Mouse (Mus musculus): Measurements from ENCODE around the gene Cars2. TPM values are rescaled to one million over a fixed set of nuclear protein-coding genes. Genes with fewer than 3 reads are reported as not detected.
"Not testable (repeated sequence)": the region's sequence is repeated elsewhere in the genome, so short reads cannot be mapped to it uniquely, and the experiment has no call there.

The Cars2 gene
- total RNA-seq (2021), result 10 to 100 TPM; 20.5 to 22.4 TPM
- long read RNA-seq, experiment 1, transcript Cars2-201 (15 exons, 1,902 nt), result major isoform, 6 of 22 reads
- long read RNA-seq, experiment 1, partial matches to known transcripts, result 0 of 22 reads
- long read RNA-seq, experiment 1, other reads (novel, unspliced or antisense), result 16 of 22 reads
- long read RNA-seq, experiment 2, transcript Cars2-201 (15 exons, 1,902 nt), result major isoform, 7 of 34 reads
- long read RNA-seq, experiment 2, partial matches to known transcripts, result 5 of 34 reads
- long read RNA-seq, experiment 2, other reads (novel, unspliced or antisense), result 21 of 34 reads

DNA sequence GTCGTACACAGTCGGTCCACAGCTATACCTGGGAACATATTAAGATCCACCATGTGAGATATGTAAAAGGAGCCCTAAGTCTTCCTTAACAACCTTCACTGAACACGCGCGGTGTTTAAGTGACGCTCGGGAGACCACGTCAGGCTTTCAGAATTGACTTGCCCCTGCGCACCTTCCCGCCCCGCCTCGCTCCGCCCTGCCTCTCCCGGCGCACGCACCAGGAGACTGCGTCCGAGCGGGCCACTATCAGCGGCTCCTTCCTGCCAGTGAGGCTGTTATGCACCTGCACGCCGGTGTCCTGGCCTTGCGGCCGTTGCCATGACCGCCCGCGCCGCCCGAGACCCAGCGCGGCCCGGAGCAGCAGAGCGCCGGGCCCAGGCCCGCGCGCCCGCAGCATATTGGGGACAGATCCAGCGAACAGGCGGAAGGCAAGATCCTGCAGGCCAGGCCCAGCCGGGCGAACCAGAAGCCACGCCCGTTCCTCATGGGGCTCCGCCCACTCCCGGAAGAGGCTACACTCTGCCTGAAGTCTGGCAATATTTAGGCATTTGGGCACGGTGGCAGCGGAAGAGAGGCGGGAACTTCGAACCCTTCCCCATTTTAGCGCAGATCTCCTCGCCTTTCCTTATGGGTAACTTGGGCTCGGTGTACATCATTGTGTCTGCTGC lies at the start of gene Cars2:
Gene Cars2, minus strand, starts transcription at position 503 of the 668 bp plus-strand sequence.
- peak; percentile 82 to 92 for DNase-seq (ENCODE audit: low spot score in 2 of 2)

DNA sequence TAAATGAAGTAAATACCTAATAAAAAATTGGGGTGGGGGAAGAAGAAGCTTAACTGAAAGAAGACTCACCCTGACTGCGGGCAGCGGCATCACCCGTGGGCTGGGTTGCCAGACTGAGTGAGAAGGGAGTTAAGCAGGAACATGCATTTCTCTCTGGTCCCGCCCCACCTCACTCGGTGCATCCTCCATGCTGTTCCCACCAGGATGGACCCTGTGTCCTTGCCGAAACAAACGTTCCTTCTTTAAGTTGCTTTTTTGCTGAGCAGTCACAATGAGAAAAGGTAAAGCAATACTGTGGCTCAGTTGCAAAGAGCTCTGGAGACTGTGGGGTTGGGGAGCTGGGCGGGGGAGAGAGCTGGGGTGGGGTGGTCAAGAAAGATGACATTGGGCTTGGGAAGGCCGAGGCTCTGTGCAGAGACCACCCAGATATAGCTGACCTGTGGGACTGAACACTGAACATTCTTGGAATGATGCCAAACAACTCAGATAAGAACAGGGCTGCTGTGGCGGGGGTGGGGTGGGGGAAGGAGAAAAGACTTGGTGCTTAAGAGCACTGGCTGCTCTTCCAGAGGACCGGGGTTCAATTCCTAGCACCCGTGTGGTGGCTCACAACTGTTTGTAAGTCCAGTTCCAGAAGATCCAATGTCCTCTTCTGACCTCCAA lies 42.8 kb upstream of the Cars2 start:
- DNase-seq (ENCODE audit: low spot score in 2 of 2), result no peak

DNA sequence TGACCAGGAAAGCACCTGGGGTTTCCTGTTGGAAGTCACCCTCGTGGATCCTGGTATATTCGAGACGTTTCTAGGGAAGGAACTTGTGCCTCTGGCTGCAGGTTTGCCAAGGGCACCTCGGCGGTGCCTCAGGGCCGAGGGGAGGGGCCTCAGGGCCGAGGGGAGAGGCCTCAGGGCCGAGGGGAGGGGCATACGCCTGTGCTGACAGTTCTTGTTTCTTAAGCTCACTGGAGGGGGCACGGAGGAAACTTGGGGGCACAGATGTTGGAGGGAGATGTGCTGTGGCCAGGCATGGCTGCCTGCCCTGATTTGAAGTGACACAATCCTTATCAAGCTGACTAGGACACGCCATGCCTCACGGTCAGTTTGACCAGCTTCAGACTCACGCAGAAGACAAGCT lies 41.7 kb upstream of the Cars2 start:
- no peak for DNase-seq (ENCODE audit: low spot score in 2 of 2)

DNA sequence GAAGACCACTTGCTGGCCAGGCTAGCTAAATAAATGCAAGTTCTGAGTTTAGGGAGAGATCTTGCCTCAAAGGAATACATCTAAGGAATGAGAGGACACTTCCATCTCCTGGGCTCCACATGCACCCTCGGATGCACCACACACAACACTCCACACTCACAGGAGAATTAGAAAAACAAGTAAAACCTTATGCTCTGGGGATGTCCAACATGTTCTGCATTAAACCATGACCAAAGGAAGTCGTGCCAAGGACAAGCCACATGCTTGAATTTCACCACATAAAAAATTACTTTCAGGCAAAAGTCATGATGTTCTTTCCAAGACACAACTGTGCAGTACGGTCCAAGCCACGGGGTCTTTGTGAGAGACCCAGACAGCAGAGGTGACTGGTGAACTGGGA lies 41.3 kb upstream of the Cars2 start:
- no peak for DNase-seq (ENCODE audit: low spot score in 2 of 2)

DNA sequence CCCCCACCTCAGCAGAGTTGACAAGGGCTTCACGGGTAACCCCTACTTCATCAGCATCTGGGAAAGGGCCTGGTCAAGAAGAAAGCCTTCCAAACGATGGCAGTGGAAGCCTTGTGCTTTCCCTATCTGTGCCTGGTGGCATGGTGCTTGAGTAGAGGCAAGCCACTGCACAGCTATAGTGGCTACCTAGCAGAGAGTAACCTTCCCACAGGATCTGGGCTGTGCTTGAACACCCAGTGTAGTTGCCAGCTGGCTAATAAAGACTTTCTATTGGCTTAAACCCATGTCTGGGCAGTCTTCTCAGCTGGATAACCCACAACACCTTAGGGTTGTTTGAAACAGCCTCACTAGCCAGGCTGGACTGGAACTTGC lies 35.8 kb upstream of the Cars2 start:
- DNase-seq (ENCODE audit: low spot score in 2 of 2), result no peak

DNA sequence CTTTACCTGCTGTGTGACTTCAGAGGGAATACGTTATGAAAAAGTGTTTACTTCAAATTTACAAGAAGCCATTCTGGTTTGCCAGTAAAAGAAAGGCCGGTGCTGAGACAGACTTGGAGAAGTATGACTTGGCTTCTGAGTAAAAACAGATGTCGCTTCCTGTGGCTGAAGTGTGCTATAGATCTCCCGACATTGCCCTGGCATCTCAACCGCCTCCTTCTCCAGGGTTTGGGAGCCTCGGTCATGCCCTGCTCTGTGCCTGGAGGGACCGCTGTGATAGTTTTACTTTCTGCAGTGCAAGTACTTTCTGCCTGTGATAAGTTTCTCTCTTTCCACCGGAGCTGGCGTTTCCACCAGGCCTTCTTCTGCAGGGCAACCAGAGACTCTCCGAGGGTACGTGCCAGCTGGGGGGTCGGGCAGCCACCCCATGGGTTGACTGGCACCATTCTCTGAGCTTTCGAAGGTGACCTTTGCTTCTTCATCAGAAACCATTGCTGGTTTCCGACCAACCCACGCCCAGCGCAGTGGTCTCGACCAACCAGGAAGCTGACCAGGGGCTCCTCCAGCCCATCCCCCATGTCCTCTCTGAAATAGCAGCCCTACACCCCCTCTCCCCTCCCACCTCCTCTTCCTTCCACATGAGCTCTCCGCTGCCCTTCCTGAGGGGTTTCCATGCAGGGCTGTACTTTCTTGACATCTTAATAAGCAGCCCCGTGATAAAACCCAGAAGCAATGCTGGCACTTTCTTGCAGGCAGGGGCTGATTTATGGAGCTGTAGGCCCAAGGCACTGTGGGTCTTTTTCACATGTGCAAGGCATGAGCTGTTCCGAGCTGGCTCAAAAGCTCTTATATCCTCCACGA lies 35.2 kb upstream of the Cars2 start:
- no peak for DNase-seq (ENCODE audit: low spot score in 2 of 2)

DNA sequence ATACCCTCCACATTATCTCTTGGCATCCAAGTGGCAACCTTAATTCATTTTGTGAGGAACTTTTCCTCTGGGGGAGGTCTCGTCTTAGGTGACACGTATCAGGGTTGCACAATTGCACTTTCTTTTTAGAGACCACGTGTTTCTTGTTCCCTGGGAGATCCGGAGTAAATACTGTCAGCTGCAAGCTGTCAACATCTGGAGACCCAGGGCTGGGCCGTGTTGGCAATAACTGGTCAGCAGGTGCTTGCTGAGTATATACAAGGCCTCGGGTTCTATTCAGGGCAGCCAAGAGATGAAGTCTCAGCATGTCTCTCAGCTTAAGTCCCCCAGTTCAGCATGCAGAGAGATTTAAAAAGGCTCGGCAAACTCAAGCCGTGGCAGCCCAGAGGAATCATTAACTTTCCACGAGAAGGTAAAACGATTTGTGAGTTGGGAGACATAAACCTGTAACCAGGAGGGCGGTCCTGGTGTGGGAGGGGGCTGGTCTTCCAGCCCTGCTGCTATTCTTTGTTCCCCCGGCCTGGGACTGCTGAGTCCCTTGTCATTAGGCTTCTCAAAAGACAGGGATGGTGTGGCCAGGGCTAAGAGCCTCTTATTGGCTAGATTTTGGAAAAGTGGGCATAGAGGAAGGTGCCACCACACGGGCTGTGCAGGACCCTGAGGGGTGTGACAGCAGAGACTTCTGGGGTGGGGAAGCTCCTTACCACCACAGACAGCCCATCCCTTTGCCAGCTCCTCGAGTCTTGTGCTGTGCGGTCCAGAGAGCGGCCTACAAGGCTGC lies 25.2 kb upstream of the Cars2 start:
- no peak for DNase-seq (ENCODE audit: low spot score in 2 of 2)

DNA sequence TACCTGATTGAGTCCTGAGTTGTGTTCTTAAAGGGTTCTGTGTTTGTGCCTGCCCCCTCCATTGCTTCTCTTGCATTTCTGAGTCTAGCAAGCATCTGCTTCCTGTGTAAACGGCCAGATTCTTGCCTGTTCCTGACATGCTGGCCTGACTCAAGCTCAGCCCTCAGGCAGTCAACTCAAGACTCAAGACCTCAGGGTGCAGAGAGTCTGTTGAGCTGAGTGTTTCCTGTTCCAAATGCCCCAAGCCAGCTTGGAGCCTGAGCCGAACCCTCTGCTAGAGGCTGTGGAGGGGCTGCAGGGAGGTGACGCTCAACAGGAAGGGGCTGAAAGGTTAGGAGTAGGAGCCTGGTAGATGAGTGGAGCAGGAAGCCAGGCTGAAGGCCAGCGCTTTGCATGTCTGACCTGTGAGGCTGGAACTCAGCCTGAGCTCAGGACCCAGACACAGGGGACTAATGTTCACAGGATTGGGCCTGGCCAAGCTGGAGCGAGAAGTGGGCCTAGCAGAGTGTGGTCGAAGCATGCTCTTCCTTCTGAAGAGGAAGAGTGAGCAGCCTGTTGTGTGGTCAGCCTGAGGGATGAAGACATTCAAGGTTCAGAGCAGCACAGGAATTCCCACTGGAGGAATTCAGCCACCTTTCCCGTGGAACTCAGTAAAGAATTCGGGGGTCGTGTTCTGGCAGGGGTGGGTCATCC lies 24.5 kb upstream of the Cars2 start:
- no peak for DNase-seq (ENCODE audit: low spot score in 2 of 2)

DNA sequence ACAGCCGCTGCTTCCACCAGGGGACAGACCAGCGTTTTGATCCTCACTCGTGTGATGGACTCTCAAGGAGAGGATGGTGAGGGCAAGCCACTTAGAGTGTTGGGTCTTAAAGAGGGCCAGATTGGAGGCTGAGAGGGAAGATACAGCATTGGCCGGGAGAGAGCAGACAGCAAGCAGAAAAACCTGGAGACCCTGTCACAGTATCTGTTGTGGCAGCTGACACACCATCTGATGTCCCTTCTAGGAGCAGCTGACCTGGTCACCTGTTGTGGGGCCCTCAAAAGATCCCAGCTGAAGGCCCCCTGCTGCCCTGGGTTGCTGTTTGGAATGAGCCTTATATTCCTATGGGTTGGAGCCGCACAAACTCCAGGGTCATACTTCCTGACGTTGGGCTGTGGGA lies 21.8 kb upstream of the Cars2 start:
- DNase-seq (ENCODE audit: low spot score in 2 of 2), result no peak

DNA sequence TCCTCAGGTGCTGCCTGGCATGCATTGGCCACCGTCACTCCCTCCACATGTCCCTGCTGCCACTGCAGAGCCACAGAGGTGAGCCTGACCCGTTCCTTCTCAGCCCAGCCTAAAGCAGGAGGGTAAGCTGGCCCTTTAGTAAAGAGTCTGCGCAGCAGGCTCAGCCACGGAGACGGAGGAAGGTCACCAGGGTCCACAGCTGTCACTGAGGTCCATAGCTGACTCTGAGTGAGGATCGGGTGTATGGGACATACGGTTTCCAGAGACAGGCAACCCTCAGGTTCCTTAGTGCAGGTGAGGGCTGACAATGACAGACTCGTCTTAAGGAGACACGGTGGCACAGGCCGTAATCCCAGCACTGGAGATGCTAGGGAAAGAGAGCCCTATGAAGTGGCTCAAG lies 21.4 kb upstream of the Cars2 start:
- no peak for DNase-seq (ENCODE audit: low spot score in 2 of 2)

DNA sequence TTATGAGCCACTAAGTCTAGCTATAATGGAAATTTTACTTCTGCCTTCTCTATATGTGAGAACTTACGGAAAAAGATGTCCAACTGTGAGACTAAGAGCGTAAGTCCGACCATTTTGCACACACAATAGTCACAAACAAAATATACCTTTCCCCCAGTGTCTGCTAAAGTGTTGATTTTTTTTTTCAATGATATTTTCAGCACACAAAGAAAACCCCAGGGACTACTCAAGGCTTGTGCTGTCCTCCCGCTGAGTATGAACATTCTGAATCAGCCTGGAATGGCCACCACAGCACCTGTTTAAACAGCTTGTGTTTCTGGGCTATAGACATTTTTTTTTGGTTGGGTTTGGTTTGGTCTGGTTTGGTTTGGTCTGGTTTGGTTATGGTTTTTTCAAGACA lies 20.2 kb upstream of the Cars2 start:
- no peak for DNase-seq (ENCODE audit: low spot score in 2 of 2)

DNA sequence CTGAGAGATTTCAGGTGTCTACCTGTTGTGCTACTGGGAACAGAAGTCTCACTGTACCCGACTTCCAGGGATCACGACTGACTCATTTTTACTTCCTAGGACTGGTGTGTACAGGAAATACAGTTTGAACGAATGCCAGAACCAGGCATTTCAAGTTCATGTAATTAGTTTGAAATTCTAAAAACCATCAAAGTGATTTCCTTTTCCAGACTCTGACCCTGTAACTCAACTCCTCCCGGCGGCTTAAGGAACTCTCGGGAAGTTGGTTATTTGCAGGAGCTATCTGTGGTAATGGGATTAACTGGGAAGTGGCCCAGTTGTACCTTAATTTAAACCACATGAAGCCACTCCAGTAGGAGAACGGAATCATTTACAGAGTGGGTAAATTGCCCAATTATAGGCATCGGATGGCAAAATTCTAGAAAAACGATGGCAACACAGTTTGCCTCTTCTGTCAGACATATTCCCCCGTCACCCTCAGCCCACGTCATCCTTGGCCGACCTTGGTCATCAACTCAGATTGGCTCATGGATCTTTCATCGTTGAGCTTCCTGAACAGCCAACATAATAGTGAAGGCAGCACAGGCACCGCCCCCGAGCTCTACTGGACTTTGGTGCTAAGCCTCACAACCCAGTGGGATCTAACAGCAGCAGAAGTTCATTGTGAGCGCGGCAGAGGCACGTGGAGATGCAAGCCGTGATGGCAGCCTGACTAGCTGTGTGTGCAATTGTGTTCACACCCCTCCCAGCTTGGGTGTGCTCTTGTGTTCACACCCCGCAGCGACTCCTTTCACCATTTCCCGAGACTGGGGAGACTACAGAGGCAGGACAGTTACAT lies 18.9 kb upstream of the Cars2 start:
- no peak for DNase-seq (ENCODE audit: low spot score in 2 of 2)

DNA sequence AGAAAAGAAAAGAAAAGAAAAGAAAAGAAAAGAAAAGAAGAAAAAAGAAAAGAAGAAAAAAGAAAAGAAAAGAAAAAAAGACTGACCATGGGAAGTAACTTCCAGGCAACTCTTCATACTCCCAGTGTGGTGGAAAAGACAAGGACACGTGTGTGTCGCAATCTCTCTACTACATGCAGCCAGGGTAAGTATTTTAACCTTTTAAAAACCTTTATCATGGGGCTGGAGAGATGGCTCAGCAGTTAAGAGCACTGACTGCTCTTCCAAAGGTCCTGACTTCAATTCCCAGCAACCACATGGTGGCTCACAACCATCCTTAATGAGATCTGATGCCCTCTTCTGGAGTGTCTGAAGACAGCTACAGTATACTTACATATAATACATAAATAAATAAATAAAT lies 17.6 kb upstream of the Cars2 start:
- DNase-seq (ENCODE audit: low spot score in 2 of 2), result not testable (repeated sequence)

DNA sequence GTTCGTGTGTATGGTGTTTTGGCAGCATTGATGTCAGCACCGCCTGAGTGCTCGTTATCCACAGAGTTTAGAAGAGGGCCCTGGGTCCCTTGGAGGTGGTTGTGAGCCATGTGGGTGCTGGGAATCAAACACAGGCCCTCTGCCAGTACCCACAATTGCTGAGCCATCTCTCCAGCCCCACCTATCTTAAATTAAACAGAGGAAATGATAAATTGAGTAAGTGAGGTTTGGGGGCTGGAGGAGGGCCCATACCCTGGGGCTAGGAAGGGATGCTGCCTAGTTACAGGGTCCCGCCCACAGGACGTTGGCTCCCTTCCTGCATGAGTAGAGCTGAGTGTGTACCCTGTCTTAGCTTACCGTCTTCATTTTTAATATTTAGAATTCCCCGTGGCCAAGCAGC lies 14.1 kb upstream of the Cars2 start:
- no peak for DNase-seq (ENCODE audit: low spot score in 2 of 2)

DNA sequence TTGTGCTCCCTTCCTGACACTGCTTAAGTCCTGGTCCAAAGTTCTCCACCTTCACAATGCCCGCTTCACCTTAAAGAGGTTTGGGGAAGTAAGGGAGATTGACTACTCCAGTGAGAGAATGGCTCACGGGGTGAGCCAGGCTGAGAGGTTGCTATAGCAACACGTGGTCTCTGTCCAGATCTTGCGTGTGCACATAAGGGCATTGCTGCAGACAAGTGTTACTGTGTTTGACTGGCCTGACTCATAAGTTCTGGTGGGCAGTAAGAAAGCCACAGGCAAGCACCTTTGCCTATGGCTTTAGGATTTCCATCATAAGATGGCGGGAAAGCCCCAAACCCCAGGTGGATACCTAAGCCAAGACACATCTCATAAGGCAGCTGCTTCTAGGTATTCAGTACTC lies 13.7 kb upstream of the Cars2 start:
- DNase-seq (ENCODE audit: low spot score in 2 of 2), result no peak

DNA sequence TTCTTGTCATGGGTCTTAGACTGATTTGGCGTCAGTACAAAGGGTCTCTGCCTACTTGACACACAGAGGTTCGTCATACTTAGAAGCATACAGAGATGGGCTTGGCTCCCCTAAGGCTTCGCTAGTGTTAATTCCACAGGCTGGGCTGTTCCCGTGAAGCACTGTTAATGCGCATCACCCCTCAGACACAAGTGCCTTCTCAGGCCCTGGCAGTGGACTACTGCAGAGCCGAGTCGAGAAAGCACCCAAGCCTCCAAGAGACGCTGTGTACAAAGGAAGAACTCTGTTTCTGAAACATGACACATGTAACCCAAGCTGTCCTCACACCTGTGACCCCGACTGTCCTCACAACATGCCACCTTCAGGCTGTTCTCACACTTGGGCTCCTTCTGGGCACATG lies 9.6 kb upstream of the Cars2 start:
- DNase-seq (ENCODE audit: low spot score in 2 of 2), result no peak

DNA sequence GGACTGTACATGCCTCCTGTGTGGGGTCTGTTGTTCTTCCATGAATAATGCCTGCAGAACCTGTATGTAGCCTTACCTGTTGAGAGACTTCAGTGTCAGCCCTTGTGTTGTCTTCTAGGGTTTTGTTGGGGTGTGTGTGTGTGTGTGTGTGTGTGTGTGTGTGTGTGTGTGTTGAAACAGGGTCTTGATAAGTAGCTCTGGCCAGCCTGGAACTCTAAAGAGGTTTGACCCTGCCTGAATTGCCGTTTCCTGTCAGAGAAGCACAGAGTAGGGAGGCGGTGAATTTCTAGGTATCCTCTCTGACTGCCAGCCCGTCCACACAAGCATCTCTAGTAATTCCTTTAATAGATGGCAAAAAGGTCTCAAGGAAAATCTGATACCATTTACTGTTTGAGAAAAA lies 8.9 kb upstream of the Cars2 start:
- DNase-seq (ENCODE audit: low spot score in 2 of 2), result no peak

DNA sequence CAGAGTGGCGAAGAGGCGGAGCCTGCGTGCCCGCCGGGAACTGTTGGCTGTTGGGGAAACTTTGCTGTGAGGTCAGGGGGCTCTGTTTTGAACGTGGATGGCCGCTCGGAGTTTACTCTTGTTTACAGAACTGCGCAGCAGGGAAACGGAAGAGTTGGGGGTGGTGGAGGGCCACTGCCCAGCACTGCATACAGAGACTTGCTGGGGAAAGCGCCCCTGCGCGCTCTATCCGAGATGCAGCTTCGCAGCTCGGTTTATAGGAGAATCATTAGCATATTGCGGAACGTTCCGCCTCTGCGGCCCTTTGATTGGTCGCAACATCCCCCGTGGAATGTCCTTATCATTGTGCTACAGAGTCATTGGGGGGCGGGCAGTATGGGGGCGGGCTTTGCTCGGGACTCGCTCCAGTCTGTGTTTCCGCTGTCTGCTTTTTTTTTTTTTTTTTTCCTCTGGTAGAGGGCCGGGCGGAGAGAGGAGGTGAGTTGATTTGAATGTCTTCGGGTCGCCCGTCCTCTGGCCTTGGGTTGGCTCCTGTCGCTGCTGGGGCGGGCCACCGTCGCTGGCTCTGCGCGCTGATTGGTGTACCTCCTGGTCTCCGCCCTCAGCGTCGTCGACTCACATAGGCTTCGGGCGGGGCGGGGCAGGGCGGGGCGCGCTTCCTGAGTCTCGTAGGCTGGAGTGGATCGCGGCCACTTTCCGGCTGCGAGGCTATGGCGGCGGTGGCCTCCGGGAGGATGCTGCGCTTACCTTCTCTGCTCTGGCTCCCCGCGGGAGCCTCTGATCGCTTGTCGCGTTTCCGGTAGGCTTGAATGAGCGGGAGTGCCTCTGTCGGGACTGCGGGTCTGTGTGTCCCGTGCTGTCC lies 7.4 kb upstream of the Cars2 start:
- DNase-seq (ENCODE audit: low spot score in 2 of 2), result peak; percentile 93 to 97

Data from layer of hippocampus, postnatal 14 days (tissue).